ENCODE assay signal across 7 mouse cellular contexts in the genomic region with DNA sequence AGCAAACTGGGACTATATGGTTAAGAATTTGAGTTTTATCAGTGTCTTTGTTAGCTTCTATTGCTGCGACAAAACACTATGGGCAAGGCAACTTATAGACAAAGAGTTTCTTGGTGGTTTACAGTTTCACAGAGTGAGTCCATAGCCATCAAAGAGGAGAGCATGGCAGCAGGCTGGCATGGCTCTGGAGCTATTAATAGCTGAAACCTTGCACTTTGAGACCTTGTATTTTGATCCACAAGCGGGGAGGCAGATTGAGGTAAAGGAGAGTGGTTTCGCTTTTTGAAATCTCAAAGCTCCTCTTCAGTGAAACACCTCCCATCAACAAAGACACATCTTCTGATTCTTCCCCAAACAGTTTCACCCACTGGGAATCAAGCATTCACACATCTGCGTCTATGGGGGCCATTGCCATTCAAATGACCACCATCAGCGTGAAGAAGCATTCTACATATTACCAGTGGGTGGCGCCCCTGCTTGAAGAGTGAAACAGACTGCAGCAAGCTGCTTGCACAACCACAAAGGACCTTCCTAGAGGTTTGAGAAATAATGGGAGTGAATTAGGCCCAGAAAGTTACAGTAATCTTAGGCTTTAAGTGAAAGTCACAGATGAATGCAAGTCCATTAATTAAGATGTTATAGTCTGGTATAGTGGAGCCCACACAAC. TPM values are rescaled to one million over a fixed set of nuclear protein-coding genes. Genes with fewer than 3 reads are reported as not detected.
DNase-seq lines count a peak whose midpoint lies in the region; ATAC-seq and TF ChIP-seq lines count a peak whose summit lies in the region.

No protein-coding gene starts in this region.

- WGBS in liver, postnatal 0 days (ENCODE audit: insufficient replicate concordance), result 45% methylated on average over 6 of the region's 6 CpGs

- no peak overlapping the region for H3K9ac ChIP-seq in liver, postnatal 0 days (replicated peaks)

- TF ChIP-seq EP300 in liver, postnatal 0 days (IDR thresholded peaks at IDR 0.05; ENCODE audit: low read depth), result no peak

- peaks cover 9% of the 10 kb centered on the region; the same call in 1 of the 2 replicates for H3K27me3 ChIP-seq in G1E (ENCODE audit: insufficient read depth, low read length)
- H3K27me3 ChIP-seq in liver, postnatal 0 days (ENCODE audit: insufficient read depth, low read length), result no peaks in the 10 kb centered on the region
- H3K27me3 ChIP-seq in splenic B cell, adult 2 months (ENCODE audit: control insufficient read depth, insufficient read depth, low read length, poor library complexity, severe bottlenecking), result no peaks in the 10 kb centered on the region

- H3K9me3 ChIP-seq in G1E (replicated peaks), result no peaks in the 10 kb centered on the region
- H3K9me3 ChIP-seq in liver, postnatal 0 days (ENCODE audit: low read length), result no peaks in the 10 kb centered on the region

- peaks cover 11% of the 10 kb centered on the region; the same call in 1 of the 2 replicates for H3K4me1 ChIP-seq in G1E (ENCODE audit: insufficient read depth, low read depth, low read length)
- peaks cover 10% of the 10 kb centered on the region for H3K4me1 ChIP-seq in liver, postnatal 0 days (ENCODE audit: insufficient read depth)

- H3K36me3 ChIP-seq in G1E (replicated peaks), result no peaks in the 10 kb centered on the region
- no peaks in the 10 kb centered on the region for H3K36me3 ChIP-seq in liver, postnatal 0 days (replicated peaks; ENCODE audit: insufficient read depth, low read length)
- no peaks in the 10 kb centered on the region for H3K36me3 ChIP-seq in splenic B cell, adult 2 months (ENCODE audit: control insufficient read depth, insufficient read depth, low read length, poor library complexity, severe bottlenecking)

- H3K27ac ChIP-seq in liver, postnatal 0 days (ENCODE audit: low read depth), result peak overlapping the region; percentile 46; the same call in 1 of the 2 replicates

- no peak for ATAC-seq in G1E (ENCODE audit: extremely low read depth, insufficient number of reproducible peaks, low FRiP score, poor library complexity, severe bottlenecking)
- ATAC-seq in liver, postnatal 0 days, result peak; percentile 66

- H3K4me2 ChIP-seq in liver, postnatal 0 days (ENCODE audit: low read depth, low read length), result no peak overlapping the region

- no peak for TF ChIP-seq CTCF in G1E (IDR thresholded peaks at IDR 0.05; ENCODE audit: low read depth, low read length)
- TF ChIP-seq CTCF in liver, postnatal 0 days (IDR thresholded peaks at IDR 0.05; ENCODE audit: low read depth), result peak; percentile 90

- H3K4me3 ChIP-seq in G1E (ENCODE audit: low read depth, low read length), result no peak overlapping the region
- no peak overlapping the region for H3K4me3 ChIP-seq in liver, postnatal 0 days (ENCODE audit: low read depth, low read length)

- DNase-seq in left cerebral cortex, postnatal 4 days, result peak; percentile 60
- no peak for DNase-seq in left cerebral cortex, postnatal 25 days (ENCODE audit: low spot score in 2 of 2)
- peak; percentile 14 for DNase-seq in G1E (ENCODE audit: low spot score)
- DNase-seq in adrenal gland, postnatal 36 days, result peak; percentile 65
- DNase-seq in gastrocnemius, postnatal 36 days, result peak; percentile 26 to 37
- peak; percentile 72 for DNase-seq in liver, postnatal 0 days
- peak; percentile 66 for DNase-seq in splenic B cell, adult 2 months (ENCODE audit: low read depth, low spot score)

- intact Hi-C loops in left cerebral cortex, postnatal 4 days (cut with DNase I), result loop anchor here (10.0 kb wide), 1 partner anchor 381 kb away; no protein-coding TSS in a partner anchor
- intact Hi-C loops in left cerebral cortex, postnatal 25 days (cut with DNase I), result loop anchor here (5.0 to 10.0 kb wide), 2 partner anchors 121 to 303 kb away; no protein-coding TSS in a partner anchor
- intact Hi-C loops in gastrocnemius, postnatal 36 days (cut with DNase I), result loop anchor here (2.0 kb wide), 2 partner anchors 155 to 381 kb away; no protein-coding TSS in a partner anchor

RNA-seq across cellular contexts. Expression of gene Ranbp6, which starts 11.4 kb away (rescaled TPM):
- total RNA-seq in left cerebral cortex, postnatal 4 days (2021), result 10 to 100 TPM; 31.0 to 31.5 TPM
- total RNA-seq in left cerebral cortex, postnatal 25 days (2021), result 10 to 100 TPM; 32.4 to 34.8 TPM
- 13.8 and 17.2 TPM in 2 replicates for total RNA-seq in G1E (2014; fragmentation: Nextera tagmentation)
- 28.2 and 30.2 TPM in 2 replicates for total RNA-seq in G1E (2017)
- 0.84 and 1.9 TPM in 2 replicates for polyA plus RNA-seq in G1E (2012)
- 10 to 100 TPM; 15.1 to 16.8 TPM for total RNA-seq in adrenal gland, postnatal 36 days (2021)
- 1 to 10 TPM; 7.4 to 9.3 TPM for total RNA-seq in gastrocnemius, postnatal 36 days (2021)
- polyA plus RNA-seq in liver, postnatal 0 days (2015; fragmentation: Nextera tagmentation; extraction: Ambion mirVana), result 3.8 and 3.9 TPM in 2 replicates

RNA-seq across cellular contexts. Expression of gene 9930021J03Rik, which starts 18.4 kb away (rescaled TPM):
- total RNA-seq in left cerebral cortex, postnatal 4 days (2021), result 10 to 100 TPM; 36.0 to 37.7 TPM
- total RNA-seq in left cerebral cortex, postnatal 25 days (2021), result 10 to 100 TPM; 34.0 to 35.0 TPM
- 47.5 TPM in 2 replicates for total RNA-seq in G1E (2014; fragmentation: Nextera tagmentation)
- 13.0 and 15.1 TPM in 2 replicates for total RNA-seq in G1E (2017)
- polyA plus RNA-seq in G1E (2012), result 1.7 and 2.1 TPM in 2 replicates
- total RNA-seq in adrenal gland, postnatal 36 days (2021), result 10 to 100 TPM; 16.3 to 16.6 TPM
- 10 to 100 TPM in 1 of 2 experiments, 1 to 10 TPM in 1; 9.6 to 11.0 TPM for total RNA-seq in gastrocnemius, postnatal 36 days (2021)
- polyA plus RNA-seq in liver, postnatal 0 days (2015; fragmentation: Nextera tagmentation; extraction: Ambion mirVana), result 1.4 TPM in 2 replicates

Comparison
In these comparisons a context has a peak if more than half of its experiments do, and no peak if none do; other contexts are left out.
1. DNase-seq: peak in left cerebral cortex, postnatal 4 days (single experiment), G1E (single experiment), adrenal gland, postnatal 36 days (2 of 2), gastrocnemius, postnatal 36 days (2 of 2), liver, postnatal 0 days (single experiment) and splenic B cell, adult 2 months (single experiment); none in left cerebral cortex, postnatal 25 days (0 of 2).